Mouse (Mus musculus): Measurements from ENCODE around the gene Ikbip. TPM values are rescaled to one million over a fixed set of nuclear protein-coding genes. Genes with fewer than 3 reads are reported as not detected.

Gene Ikbip
- 0.71 and 1.1 TPM in 2 replicates for polyA plus RNA-seq (2012; rRNA removed; ENCODE audit: low replicate concordance)

DNA sequence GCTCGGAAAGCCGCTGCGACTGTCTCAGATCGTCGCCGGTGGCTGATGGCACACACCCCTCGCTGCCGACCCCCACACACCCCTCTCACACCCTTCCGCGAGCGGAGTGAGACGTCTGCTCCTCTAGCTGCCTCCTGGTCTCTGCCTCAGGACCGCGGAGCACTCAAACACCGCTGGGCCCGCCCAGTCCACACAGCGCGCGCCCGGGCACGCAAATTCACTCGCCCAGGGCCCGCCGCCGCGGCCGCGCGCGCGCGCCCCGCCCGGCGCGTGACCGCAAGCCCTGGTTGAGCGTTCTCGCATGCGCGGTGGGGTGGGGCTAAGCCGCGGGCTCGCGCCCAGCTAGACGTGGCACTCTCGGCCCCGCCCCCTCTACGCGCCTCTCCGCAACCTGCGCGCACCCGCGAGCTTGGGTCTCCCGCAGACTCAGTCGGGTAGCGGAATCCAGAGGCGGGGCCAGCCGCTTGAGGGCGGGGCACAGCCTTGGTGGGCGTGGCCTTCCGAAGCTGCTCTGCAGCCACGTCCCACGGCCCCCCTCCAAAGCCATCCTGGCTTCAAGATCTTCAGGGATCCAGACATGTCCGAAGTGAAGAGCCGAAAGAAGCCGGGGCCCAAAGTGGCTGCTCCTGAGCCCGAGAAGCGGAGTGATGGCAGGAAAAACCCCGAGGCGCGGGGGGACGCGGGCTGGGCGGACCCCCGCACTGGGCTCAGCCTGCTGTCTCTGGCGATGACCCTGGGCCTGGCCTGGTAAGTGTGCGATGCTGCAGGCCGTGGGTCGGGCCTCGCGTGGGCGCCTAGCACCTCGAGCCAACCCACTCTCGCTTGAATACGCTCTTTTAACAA, at the start of gene Ikbip, which contains the start of gene Apaf1:
Ikbip (plus strand) TSS at position 391 of the 843 bp plus-strand sequence.
Apaf1 (minus strand) TSS at position 221 of the 843 bp plus-strand sequence.

GRCm38 (mm10) chr10:91123828-91124822, 41.4 kb downstream of the Ikbip start, which contains the start of gene Slc25a3:
TSS of gene Slc25a3 (minus strand) at chr10:91124059.

Other genes with a start within 250 kb of the Ikbip start
- gene Apaf1, start 170 bp upstream of the Ikbip start, polyA plus RNA-seq (2012; rRNA removed; ENCODE audit: low replicate concordance), result 9.2 and 10.1 TPM in 2 replicates
- 1,886 and 2,067 TPM in 2 replicates for gene Slc25a3, start 41.1 kb downstream of the Ikbip start, polyA plus RNA-seq (2012; rRNA removed; ENCODE audit: low replicate concordance)
- 22.1 and 25.7 TPM in 2 replicates for gene Tmpo, start 98.4 kb downstream of the Ikbip start, polyA plus RNA-seq (2012; rRNA removed; ENCODE audit: low replicate concordance)

Measured in duodenum, adult 2 months (tissue).